Mouse (Mus musculus): ENCODE data around the gene Abcc9. TPM values are rescaled to one million over a fixed set of nuclear protein-coding genes. Genes with fewer than 3 reads are reported as not detected.
A peak's percentile ranks its signal among the peaks of the same experiment; 100 is the strongest.

The Abcc9 gene
- polyA plus RNA-seq, 1 experiment from 2014 or later, result 22.7 TPM

- H3K4me3 ChIP-seq, result no peak overlapping the region
- H3K9me3 ChIP-seq (replicated peaks), result 0 out of 2 replicates have a peak, but pooled peaks cover 10% of the 10 kb centered on the region
- no peak overlapping the region for H3K9ac ChIP-seq
- WGBS, result 87% methylated on average over 3 of the region's 3 CpGs
- peaks cover 21% of the 10 kb centered on the region for H3K4me1 ChIP-seq (replicated peaks)
- no peak for ATAC-seq (ENCODE audit: insufficient number of reproducible peaks, low FRiP score)
- H3K4me2 ChIP-seq, result no peak overlapping the region
- H3K27ac ChIP-seq (ENCODE audit: poor library complexity, severe bottlenecking), result no peak overlapping the region
- H3K27me3 ChIP-seq (replicated peaks), result no peaks in the 10 kb centered on the region
- H3K36me3 ChIP-seq, result no peaks in the 10 kb centered on the region
These were observed 4.6 kb upstream of the Abcc9 start for GRCm38 (mm10) chr6:142706688-142707087.

- WGBS, result 53% methylated on average over 11 of the region's 11 CpGs
- ATAC-seq (ENCODE audit: insufficient number of reproducible peaks, low FRiP score), result no peak
- no peak overlapping the region for H3K27ac ChIP-seq (ENCODE audit: poor library complexity, severe bottlenecking)
- H3K4me1 ChIP-seq (replicated peaks), result peaks cover 45% of the 10 kb centered on the region
- H3K9me3 ChIP-seq (replicated peaks), result no peaks in the 10 kb centered on the region
- no peak overlapping the region for H3K4me3 ChIP-seq
- H3K36me3 ChIP-seq, result no peaks in the 10 kb centered on the region
- no peak overlapping the region for H3K4me2 ChIP-seq
- no peak overlapping the region for H3K9ac ChIP-seq
- no peaks in the 10 kb centered on the region for H3K27me3 ChIP-seq (replicated peaks)
These were observed 1.4 kb upstream of the Abcc9 start for GRCm38 (mm10) chr6:142703441-142703930.

GRCm38 (mm10) chr6:142701161-142701560, 954 bp downstream of the Abcc9 start:
- no peaks in the 10 kb centered on the region for H3K9me3 ChIP-seq (replicated peaks)
- H3K4me2 ChIP-seq, result peak overlapping the region; percentile 79
- peak overlapping the region; percentile 54 for H3K9ac ChIP-seq
- H3K27ac ChIP-seq (ENCODE audit: poor library complexity, severe bottlenecking), result peak overlapping the region; percentile 79
- no peak for ATAC-seq (ENCODE audit: insufficient number of reproducible peaks, low FRiP score)
- H3K4me3 ChIP-seq, result peak overlapping the region; percentile 58
- H3K36me3 ChIP-seq, result peaks cover 14% of the 10 kb centered on the region
- 45% methylated on average over 13 of the region's 13 CpGs for WGBS
- H3K4me1 ChIP-seq (replicated peaks), result peaks cover 43% of the 10 kb centered on the region
- H3K27me3 ChIP-seq (replicated peaks), result no peaks in the 10 kb centered on the region

GRCm38 (mm10) chr6:142700753-142701152, 1.4 kb downstream of the Abcc9 start:
- no peaks in the 10 kb centered on the region for H3K9me3 ChIP-seq (replicated peaks)
- peak overlapping the region; percentile 54 for H3K9ac ChIP-seq
- no peaks in the 10 kb centered on the region for H3K27me3 ChIP-seq (replicated peaks)
- H3K4me1 ChIP-seq (replicated peaks), result peaks cover 43% of the 10 kb centered on the region
- WGBS, result 41% methylated on average over 8 of the region's 8 CpGs
- H3K36me3 ChIP-seq, result peaks cover 14% of the 10 kb centered on the region
- H3K27ac ChIP-seq (ENCODE audit: poor library complexity, severe bottlenecking), result peak overlapping the region; percentile 79
- H3K4me2 ChIP-seq, result peak overlapping the region; percentile 79
- H3K4me3 ChIP-seq, result peak overlapping the region; percentile 58
- no peak for ATAC-seq (ENCODE audit: insufficient number of reproducible peaks, low FRiP score)

GRCm38 (mm10) chr6:142692085-142692484, 10.0 kb downstream of the Abcc9 start:
- Histone ChIP-seq H3K9me3 (replicated peaks) (no peaks in the 10 kb centered on the region), H3K4me3 (no peak overlapping the region), H3K36me3 (peaks cover 42% of the 10 kb centered on the region), H3K27me3 (replicated peaks) (no peaks in the 10 kb centered on the region), H3K4me2 (no peak overlapping the region), H3K27ac (ENCODE audit: poor library complexity, severe bottlenecking) (no peak overlapping the region; the same call in 1 of the 2 replicates), H3K9ac (no peak overlapping the region), H3K4me1 (replicated peaks) (peaks cover 16% of the 10 kb centered on the region)
- WGBS, result 75% methylated on average over 5 of the region's 5 CpGs
- no peak for ATAC-seq (ENCODE audit: insufficient number of reproducible peaks, low FRiP score)

DNA sequence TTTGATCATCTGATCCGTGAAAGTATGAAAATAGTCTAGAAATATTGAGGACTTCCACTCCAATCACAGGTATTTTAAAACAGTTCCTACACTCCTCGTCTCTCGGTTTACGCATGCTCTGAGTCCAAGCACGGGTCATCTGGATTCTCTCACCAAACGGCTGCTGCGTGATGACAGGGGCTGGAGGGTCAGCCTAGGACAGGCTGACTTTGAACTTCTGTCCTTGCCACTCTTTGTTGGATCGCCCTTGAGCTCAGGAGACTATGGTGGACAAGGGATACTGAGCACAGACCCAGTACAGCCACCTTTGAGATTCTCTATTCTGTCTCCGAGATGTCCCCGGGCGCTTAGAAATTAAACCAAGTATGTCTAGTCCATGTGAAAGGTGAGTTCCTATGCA, 12.4 kb downstream of the Abcc9 start:
- Histone ChIP-seq H3K4me3 (no peak overlapping the region), H3K36me3 (peaks cover 47% of the 10 kb centered on the region), H3K27me3 (replicated peaks) (no peaks in the 10 kb centered on the region), H3K9me3 (replicated peaks) (no peaks in the 10 kb centered on the region), H3K9ac (no peak overlapping the region), H3K4me2 (no peak overlapping the region), H3K27ac (ENCODE audit: poor library complexity, severe bottlenecking) (peak overlapping the region; percentile 71), H3K4me1 (replicated peaks) (peaks cover 16% of the 10 kb centered on the region)
- 49% methylated on average over 11 of the region's 11 CpGs for WGBS
- peak; percentile 74 for ATAC-seq (ENCODE audit: insufficient number of reproducible peaks, low FRiP score)

DNA sequence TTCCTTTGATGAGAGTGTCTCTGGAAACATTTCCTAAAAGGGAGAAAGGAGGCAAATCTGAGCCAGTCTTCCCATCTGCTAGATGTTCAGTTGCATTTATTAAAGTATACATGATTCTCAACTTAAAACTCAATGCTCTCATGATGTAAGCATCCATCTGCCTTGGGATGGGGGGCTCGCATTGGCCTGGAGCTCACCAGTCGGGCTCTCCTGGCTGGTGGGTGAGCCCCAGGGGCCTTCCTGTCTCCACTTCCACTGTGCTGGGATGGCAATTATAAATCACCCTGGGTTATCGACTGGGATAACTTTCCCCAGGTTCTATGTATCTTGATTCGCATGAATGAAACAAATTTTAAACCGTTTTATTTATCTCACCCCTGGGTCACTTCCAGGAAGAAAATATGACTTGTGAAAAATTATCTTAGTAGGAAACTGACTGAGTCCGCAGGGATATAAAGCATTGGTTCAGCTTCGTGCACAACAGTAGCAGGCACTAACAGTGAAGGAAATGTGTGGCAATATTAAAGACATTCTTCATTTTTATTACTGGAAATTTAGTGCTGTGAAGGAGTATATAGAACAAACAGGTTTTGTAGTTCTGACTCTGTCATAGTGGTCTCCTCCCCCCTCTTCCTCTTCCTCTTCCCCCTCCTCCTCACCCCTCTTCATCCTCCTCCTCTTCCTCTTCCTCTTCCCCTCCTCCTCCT, 19.0 kb downstream of the Abcc9 start:
- no peak overlapping the region for H3K4me2 ChIP-seq
- ATAC-seq (ENCODE audit: insufficient number of reproducible peaks, low FRiP score), result no peak
- H3K4me3 ChIP-seq, result no peak overlapping the region
- no peaks in the 10 kb centered on the region for H3K9me3 ChIP-seq (replicated peaks)
- H3K36me3 ChIP-seq, result peaks cover 42% of the 10 kb centered on the region
- no peaks in the 10 kb centered on the region for H3K27me3 ChIP-seq (replicated peaks)
- WGBS, result 73% methylated on average over 7 of the region's 7 CpGs
- H3K9ac ChIP-seq, result no peak overlapping the region
- H3K27ac ChIP-seq (ENCODE audit: poor library complexity, severe bottlenecking), result peak overlapping the region; percentile 29; the same call in 1 of the 2 replicates
- peaks cover 19% of the 10 kb centered on the region for H3K4me1 ChIP-seq (replicated peaks)

DNA sequence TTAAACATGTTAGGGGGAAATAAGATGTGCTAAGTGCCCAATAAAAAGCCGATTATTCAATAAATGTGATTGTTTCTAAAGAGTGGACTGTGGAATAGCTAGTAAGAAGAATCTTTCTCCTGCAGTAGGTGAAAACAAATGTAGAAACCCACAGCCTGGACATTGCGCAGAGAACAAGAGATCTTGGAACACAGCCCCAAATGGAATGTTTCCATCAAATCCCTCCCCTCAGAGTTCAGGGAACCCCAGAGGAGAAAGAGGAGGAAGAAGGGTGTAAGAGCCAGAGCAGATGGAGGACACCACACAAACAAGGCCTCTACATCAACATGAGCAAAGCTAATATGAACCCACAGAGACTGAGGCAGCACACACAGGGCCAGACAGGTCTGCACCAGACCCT, 32.1 kb downstream of the Abcc9 start:
- no peak overlapping the region for H3K9ac ChIP-seq
- H3K9me3 ChIP-seq (replicated peaks), result peaks cover 5% of the 10 kb centered on the region; the same call in 1 of the 2 replicates
- H3K4me3 ChIP-seq, result no peak overlapping the region
- no peak overlapping the region for H3K4me2 ChIP-seq
- no peak overlapping the region for H3K27ac ChIP-seq (ENCODE audit: poor library complexity, severe bottlenecking)
- ATAC-seq (ENCODE audit: insufficient number of reproducible peaks, low FRiP score), result no peak
- H3K36me3 ChIP-seq, result peaks cover 54% of the 10 kb centered on the region
- H3K4me1 ChIP-seq (replicated peaks), result peaks cover 15% of the 10 kb centered on the region
- 83% methylated on average over 2 of the region's 2 CpGs for WGBS
- no peaks in the 10 kb centered on the region for H3K27me3 ChIP-seq (replicated peaks)

GRCm38 (mm10) chr6:142669343-142669742, 32.8 kb downstream of the Abcc9 start:
- peaks cover 54% of the 10 kb centered on the region for H3K36me3 ChIP-seq
- H3K4me3 ChIP-seq, result no peak overlapping the region
- no peaks in the 10 kb centered on the region for H3K27me3 ChIP-seq (replicated peaks)
- H3K9ac ChIP-seq, result no peak overlapping the region
- 79% methylated on average over 6 of the region's 6 CpGs for WGBS
- H3K4me1 ChIP-seq (replicated peaks), result peaks cover 15% of the 10 kb centered on the region
- ATAC-seq (ENCODE audit: insufficient number of reproducible peaks, low FRiP score), result no peak
- H3K9me3 ChIP-seq (replicated peaks), result peaks cover 5% of the 10 kb centered on the region; the same call in 1 of the 2 replicates
- no peak overlapping the region for H3K27ac ChIP-seq (ENCODE audit: poor library complexity, severe bottlenecking)
- H3K4me2 ChIP-seq, result no peak overlapping the region

- Histone ChIP-seq H3K9me3 (replicated peaks) (peaks cover 5% of the 10 kb centered on the region; the same call in 1 of the 2 replicates), H3K9ac (no peak overlapping the region), H3K4me3 (no peak overlapping the region), H3K4me2 (no peak overlapping the region), H3K27ac (ENCODE audit: poor library complexity, severe bottlenecking) (no peak overlapping the region), H3K36me3 (peaks cover 51% of the 10 kb centered on the region), H3K27me3 (replicated peaks) (no peaks in the 10 kb centered on the region), H3K4me1 (replicated peaks) (peaks cover 15% of the 10 kb centered on the region)
- no peak for ATAC-seq (ENCODE audit: insufficient number of reproducible peaks, low FRiP score)
- 66% methylated on average over 6 of the region's 6 CpGs for WGBS
These were observed 33.3 kb downstream of the Abcc9 start for GRCm38 (mm10) chr6:142668831-142669230.

- peaks cover 15% of the 10 kb centered on the region for H3K4me1 ChIP-seq (replicated peaks)
- no peak for ATAC-seq (ENCODE audit: insufficient number of reproducible peaks, low FRiP score)
- no peak overlapping the region for H3K4me2 ChIP-seq
- no peak overlapping the region for H3K9ac ChIP-seq
- 12% methylated on average over 1 of the region's 1 CpGs for WGBS
- H3K4me3 ChIP-seq, result no peak overlapping the region
- H3K27ac ChIP-seq (ENCODE audit: poor library complexity, severe bottlenecking), result peak overlapping the region; percentile 26
- peaks cover 2% of the 10 kb centered on the region; the same call in 1 of the 2 replicates for H3K9me3 ChIP-seq (replicated peaks)
- H3K27me3 ChIP-seq (replicated peaks), result no peaks in the 10 kb centered on the region
- peaks cover 49% of the 10 kb centered on the region for H3K36me3 ChIP-seq
These were observed 33.7 kb downstream of the Abcc9 start for GRCm38 (mm10) chr6:142668419-142668766.

Data from heart, embryonic 12.5 days (tissue).